Mouse (Mus musculus): ENCODE results near the gene 2210016L21Rik.
"Not testable (repeated sequence)": the region's sequence is repeated elsewhere in the genome, so short reads cannot be mapped to it uniquely, and the experiment has no call there.

Gene 2210016L21Rik

GRCm38 (mm10) chr5:114942074-114942765, at the start of gene 2210016L21Rik:
Gene 2210016L21Rik (plus strand): TSS chr5:114942158.
- DNase-seq: peak; percentile 87 to 88

GRCm38 (mm10) chr5:114895542-114895941, 46.4 kb upstream of the 2210016L21Rik start:
- no peak for DNase-seq

GRCm38 (mm10) chr5:114896688-114897373, 45.1 kb upstream of the 2210016L21Rik start, which contains the start of gene Oasl2:
Gene Oasl2 (plus strand): TSS chr5:114896936.
- DNase-seq: no peak

GRCm38 (mm10) chr5:114897374-114897793, 44.6 kb upstream of the 2210016L21Rik start:
- peak; percentile 33 to 41 for DNase-seq

GRCm38 (mm10) chr5:114898857-114899256, 43.1 kb upstream of the 2210016L21Rik start:
- DNase-seq: no peak

- DNase-seq: peak in 1 of 2 experiments; percentile 52
Measured at GRCm38 (mm10) chr5:114902413-114902812, 39.5 kb upstream of the 2210016L21Rik start.

GRCm38 (mm10) chr5:114908598-114909305, 33.2 kb upstream of the 2210016L21Rik start:
- no peak for DNase-seq

GRCm38 (mm10) chr5:114913686-114914085, 28.3 kb upstream of the 2210016L21Rik start:
- DNase-seq: no peak

- no peak for DNase-seq
Measured at GRCm38 (mm10) chr5:114914855-114915254, 27.1 kb upstream of the 2210016L21Rik start.

- DNase-seq: no peak
Measured at GRCm38 (mm10) chr5:114915854-114916253, 26.1 kb upstream of the 2210016L21Rik start.

- peak; percentile 36 to 42 for DNase-seq
Measured at GRCm38 (mm10) chr5:114916777-114917176, 25.2 kb upstream of the 2210016L21Rik start.

GRCm38 (mm10) chr5:114917357-114917756, 24.6 kb upstream of the 2210016L21Rik start:
- DNase-seq: not testable (repeated sequence)

GRCm38 (mm10) chr5:114921551-114922365, 20.2 kb upstream of the 2210016L21Rik start:
- peak; percentile 33 to 42 for DNase-seq

- DNase-seq: no peak
Measured at GRCm38 (mm10) chr5:114922366-114922731, 19.6 kb upstream of the 2210016L21Rik start.

GRCm38 (mm10) chr5:114922998-114923473, 18.9 kb upstream of the 2210016L21Rik start, which contains the start of gene Oasl1:
Gene Oasl1 (plus strand): TSS chr5:114923240.
- DNase-seq: peak; percentile 58 to 65

- no peak for DNase-seq
Measured at GRCm38 (mm10) chr5:114926153-114926684, 15.7 kb upstream of the 2210016L21Rik start.

- DNase-seq: no peak
Measured at GRCm38 (mm10) chr5:114926753-114927152, 15.2 kb upstream of the 2210016L21Rik start.

- no peak for DNase-seq
Measured at GRCm38 (mm10) chr5:114931626-114932025, 10.3 kb upstream of the 2210016L21Rik start.

GRCm38 (mm10) chr5:114933206-114933605, 8.8 kb upstream of the 2210016L21Rik start:
- no peak for DNase-seq

GRCm38 (mm10) chr5:114935838-114936237, 6.1 kb upstream of the 2210016L21Rik start:
- DNase-seq: no peak

GRCm38 (mm10) chr5:114941138-114941537, 820 bp upstream of the 2210016L21Rik start:
- not testable (repeated sequence) for DNase-seq

GRCm38 (mm10) chr5:114942766-114943130, 790 bp downstream of the 2210016L21Rik start:
- DNase-seq: no peak
